Mouse (Mus musculus): ENCODE measurements at regions not wholly inside any gene's neighbourhood (a gene's known extent, or its start where the extent isn't known, plus 50 kb on each side); places are given as distances from the start of the nearest gene placed in this dataset.

DNA sequence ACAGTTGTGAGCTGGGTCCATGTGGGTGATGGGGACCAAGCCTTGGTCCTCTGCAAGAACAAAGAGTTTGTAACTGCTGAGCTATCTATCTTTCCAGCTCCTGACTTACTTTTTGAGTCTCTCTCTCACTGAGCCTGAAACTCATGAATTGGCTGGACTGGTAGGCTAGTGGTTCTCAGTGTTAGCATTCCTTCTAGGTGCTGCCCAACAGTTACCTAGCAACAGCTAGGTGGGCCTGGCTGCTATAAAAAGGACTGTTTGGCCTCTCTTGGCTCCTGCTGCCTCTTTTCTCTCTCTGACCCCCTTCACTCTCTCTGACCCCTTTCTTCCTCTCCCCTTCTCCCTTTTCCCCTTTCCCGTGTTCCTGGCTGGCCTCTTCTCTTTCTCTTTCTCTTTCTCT is 636.8 kb upstream of the Nrp1 start:
- TF ChIP-seq CTCF (IDR thresholded peaks at IDR 0.05; ENCODE audit: borderline replicate concordance, insufficient read depth, low read length) (no peak), POLR2A (IDR thresholded peaks at IDR 0.05; ENCODE audit: low read depth, low read length) (no peak)
